Mouse (Mus musculus): ENCODE data around the gene Ctnnd1. TPM values are rescaled to one million over a fixed set of nuclear protein-coding genes. Genes with fewer than 3 reads are reported as not detected.

Ctnnd1 gene
- total and polyA plus RNA-seq, 3 experiments, result 11.5 to 31.6 TPM; not detected in 1

DNA sequence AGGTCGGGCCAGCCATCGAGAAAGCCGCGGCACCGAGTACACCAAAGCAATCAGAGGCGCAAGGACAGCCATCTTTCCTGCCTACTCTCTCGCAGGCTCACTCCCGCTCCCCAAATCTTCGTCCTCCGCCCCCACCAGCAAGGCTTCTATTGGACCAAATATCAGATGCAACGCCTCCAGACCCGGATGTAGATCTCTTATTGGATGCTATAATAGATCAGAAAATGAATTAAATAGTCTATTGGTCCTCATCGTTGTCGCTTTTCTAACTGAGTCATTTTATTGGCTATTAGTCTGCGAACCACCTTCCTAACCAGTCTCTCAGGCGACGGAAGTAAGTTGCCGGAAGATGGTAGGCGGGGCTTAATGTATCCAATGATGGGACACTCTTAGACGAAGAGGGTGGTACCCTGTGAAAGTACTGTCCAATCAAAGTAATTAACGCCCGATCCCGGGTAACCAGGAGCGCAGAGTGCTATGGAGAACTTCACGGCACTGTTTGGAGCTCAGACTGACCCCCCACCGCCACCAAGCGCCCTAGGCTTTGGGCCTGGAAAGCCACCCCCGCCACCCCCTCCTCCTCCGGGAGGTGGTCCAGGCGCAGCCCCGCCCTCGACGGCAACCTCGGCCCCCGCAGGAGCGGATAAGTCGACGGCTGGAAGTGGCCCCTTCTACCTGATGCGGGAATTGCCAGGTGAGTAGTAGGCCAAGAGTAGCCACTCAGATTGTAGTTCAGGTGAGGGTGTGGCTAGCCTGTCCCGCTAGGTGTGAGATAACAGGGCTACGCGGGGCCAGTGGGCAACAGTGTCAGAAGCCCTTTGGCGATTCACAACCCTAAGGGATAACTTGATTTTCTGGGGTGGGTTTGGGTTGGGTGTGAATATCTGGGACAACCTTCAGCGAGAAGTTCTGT, 27.7 kb upstream of the Ctnnd1 start, which contains the start of the genes Gm28635 and Med19:
Gene Gm28635 (minus strand): TSS at position 74 of the 913 bp plus-strand sequence.
Gene Med19 (plus strand): TSS at position 435 of the 913 bp plus-strand sequence.
- Histone ChIP-seq H3K4me1 (ENCODE audit: control insufficient read depth in 1 of 2, insufficient read depth in 2 of 2, low read length in 2 of 2) (peaks cover 7 to 14% of the 10 kb centered on the region in 2 experiments), H3K9ac (ENCODE audit: control insufficient read depth, low read depth, low read length, poor library complexity, severe bottlenecking) (peak within 1 kb of the TSS; percentile 83), H3K36me3 (ENCODE audit: control insufficient read depth in 1 of 2, insufficient read depth in 2 of 2, low read length in 2 of 2) (peaks cover 2 to 25% of the 10 kb centered on the region in 2 experiments; a peak in 3 of 4 replicates), H3K27ac (ENCODE audit: control insufficient read depth, low read depth, low read length) (peak within 1 kb of the TSS; percentile 45), H3K4me3 (ENCODE audit: control insufficient read depth in 1 of 2, insufficient read depth in 1 of 2, low read depth in 2 of 2, low read length in 2 of 2) (peak within 1 kb of the TSS; percentile 88 to 94), H3K79me2 (ENCODE audit: control insufficient read depth, insufficient read depth, low read length, poor library complexity) (peaks cover 26% of the 10 kb centered on the region), H3K27me3 (ENCODE audit: control insufficient read depth in 1 of 2, insufficient read depth in 2 of 2, low read length in 2 of 2) (no peaks in the 10 kb centered on the region), H3K9me3 (replicated peaks; ENCODE audit: insufficient read depth, low read length) (no peaks in the 10 kb centered on the region)
- peak; percentile 99 for DNase-seq (ENCODE audit: low read depth, low spot score)
- TF ChIP-seq SIN3A (IDR thresholded peaks at IDR 0.05; ENCODE audit: low read length) (peak; percentile 73; the same call in 1 of the 2 replicates), POLR2AphosphoS5 (IDR thresholded peaks at IDR 0.05; ENCODE audit: borderline replicate concordance, low read depth, low read length) (no peak), TBP (IDR thresholded peaks at IDR 0.05; ENCODE audit: low read depth, low read length) (peak; percentile 16), SMC3 (IDR thresholded peaks at IDR 0.05; ENCODE audit: low read depth, low read length) (no peak), MAZ (IDR thresholded peaks at IDR 0.05; ENCODE audit: low read depth, low read length) (peak; percentile 97), USF2 (IDR thresholded peaks at IDR 0.05; ENCODE audit: borderline replicate concordance in 1 of 2, insufficient read depth in 1 of 2, low read depth in 1 of 2, low read length in 2 of 2) (no peak), ZMIZ1 (IDR thresholded peaks at IDR 0.05; ENCODE audit: low read depth, low read length) (no peak), MAX (IDR thresholded peaks at IDR 0.05; ENCODE audit: low read length) (no peak), POLR2A (IDR thresholded peaks at IDR 0.05; ENCODE audit: control insufficient read depth in 1 of 2, insufficient read depth in 1 of 2, low read depth in 1 of 2, low read length in 2 of 2, poor library complexity in 1 of 2) (peak; percentile 9 to 77; a peak in 2 of 4 replicates), GABPA (IDR thresholded peaks at IDR 0.05; ENCODE audit: low read depth, low read length) (no peak), MXI1 (IDR thresholded peaks at IDR 0.05; ENCODE audit: low read depth, low read length) (peak; percentile 54), ZNF384 (IDR thresholded peaks at IDR 0.05; ENCODE audit: low read depth, low read length) (no peak), CTCF (IDR thresholded peaks at IDR 0.05 in 2 of 3, conservative IDR thresholded peaks at IDR 0.05 in 1 of 3; ENCODE audit: control insufficient read depth in 1 of 3, insufficient read depth in 1 of 3, low read depth in 2 of 3, low read length in 3 of 3, poor library complexity in 1 of 3, severe bottlenecking in 1 of 3) (no peak; a peak in 1 of 6 replicates), E2F4 (IDR thresholded peaks at IDR 0.05; ENCODE audit: borderline replicate concordance, low read depth, low read length) (no peak), UBTF (IDR thresholded peaks at IDR 0.05; ENCODE audit: borderline replicate concordance, insufficient read depth, low read depth, low read length) (no peak), ZKSCAN1 (IDR thresholded peaks at IDR 0.05; ENCODE audit: low read depth, low read length) (no peak), MEF2A (IDR thresholded peaks at IDR 0.05; ENCODE audit: extremely low read depth, insufficient replicate concordance, low read depth, low read length, poor library complexity, severe bottlenecking) (no peak), POLR2AphosphoS2 (IDR thresholded peaks at IDR 0.05; ENCODE audit: low read length) (peak; percentile 63; the same call in 1 of the 2 replicates), ZC3H11A (IDR thresholded peaks at IDR 0.05; ENCODE audit: low read depth, low read length) (no peak), EP300 (IDR thresholded peaks at IDR 0.05; ENCODE audit: low read depth in 1 of 2, low read length in 2 of 2) (no peak), MYB (IDR thresholded peaks at IDR 0.05; ENCODE audit: low read depth, low read length) (no peak), JUND (IDR thresholded peaks at IDR 0.05; ENCODE audit: low read depth, low read length) (peak; percentile 36; the same call in 1 of the 2 replicates), TAL1 (IDR thresholded peaks at IDR 0.05; ENCODE audit: low read length) (no peak), MAFK (IDR thresholded peaks at IDR 0.05; ENCODE audit: borderline replicate concordance, low read depth, low read length) (no peak), RCOR1 (IDR thresholded peaks at IDR 0.05; ENCODE audit: low read depth, low read length) (no peak), ETS1 (IDR thresholded peaks at IDR 0.05; ENCODE audit: low read depth, low read length) (no peak), MYC (IDR thresholded peaks at IDR 0.05; ENCODE audit: low read depth, low read length) (peak; percentile 18; the same call in 1 of the 2 replicates), GATA1 (IDR thresholded peaks at IDR 0.05; ENCODE audit: low read depth, low read length) (0 out of 2 replicates have a peak, but pooled peaks have one; percentile 20), USF1 (IDR thresholded peaks at IDR 0.05; ENCODE audit: low read depth, low read length) (no peak), NELFE (IDR thresholded peaks at IDR 0.05; ENCODE audit: low read depth, low read length) (peak; percentile 66), CHD2 (IDR thresholded peaks at IDR 0.05; ENCODE audit: low read length) (peak; percentile 93), TCF12 (IDR thresholded peaks at IDR 0.05; ENCODE audit: low read depth, low read length) (no peak), CHD1 (IDR thresholded peaks at IDR 0.05; ENCODE audit: low read depth, low read length) (no peak), RAD21 (IDR thresholded peaks at IDR 0.05; ENCODE audit: low read depth, low read length) (no peak), KAT2A (conservative IDR thresholded peaks at IDR 0.05; ENCODE audit: low read depth, low read length) (peak; percentile 83), ELF1 (IDR thresholded peaks at IDR 0.05; ENCODE audit: low read depth, low read length) (peak; percentile 84)
